Mouse (Mus musculus) CD4-positive, CD25-positive, alpha-beta regulatory T cell (primary cell): ENCODE data around the gene A430078G23Rik. TPM values are rescaled to one million over a fixed set of nuclear protein-coding genes. Genes with fewer than 3 reads are reported as not detected.

Experiments used
- polyA plus RNA-seq: library from polyadenylated mRNA; unstranded; fragments of 100-300 nt; shearing (Covaris generic); gene quantifications from one replicate; pipeline ENCODE4 v1.2.1, GENCODE M21; 2017

A430078G23Rik gene
- 102 TPM for polyA plus RNA-seq

DNA sequence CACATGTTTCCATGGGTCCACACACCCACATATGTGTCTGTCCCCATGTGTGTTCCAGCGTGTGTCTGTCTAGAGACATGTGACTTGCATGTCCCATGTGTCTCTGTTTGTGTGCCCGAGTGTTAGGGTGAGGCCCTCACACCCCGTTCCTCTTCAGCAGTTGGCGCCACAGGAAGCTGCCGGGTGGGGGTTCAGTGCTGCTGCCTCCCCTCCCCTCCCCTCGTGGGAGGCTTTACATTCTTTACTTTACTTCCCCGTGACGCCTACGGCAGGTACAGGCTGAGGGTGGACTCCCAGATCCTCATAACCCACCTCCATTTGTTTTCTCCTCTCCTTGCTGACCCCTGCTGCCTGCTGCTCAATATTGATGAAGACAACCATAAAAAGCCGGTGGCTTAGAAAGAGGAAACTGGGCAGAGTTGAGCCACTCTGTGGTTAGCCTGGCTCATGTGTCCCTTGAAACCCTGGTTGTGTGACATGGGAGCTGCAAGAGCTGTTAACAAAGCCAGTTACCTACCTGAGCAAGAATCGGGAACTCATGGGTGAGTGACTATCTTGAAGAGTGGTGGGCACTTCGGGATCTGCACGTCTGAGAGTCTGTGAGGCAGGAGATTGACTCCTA lies at the start of gene A430078G23Rik:
Gene A430078G23Rik (plus strand): TSS at position 227 of the 622 bp plus-strand sequence.

DNA sequence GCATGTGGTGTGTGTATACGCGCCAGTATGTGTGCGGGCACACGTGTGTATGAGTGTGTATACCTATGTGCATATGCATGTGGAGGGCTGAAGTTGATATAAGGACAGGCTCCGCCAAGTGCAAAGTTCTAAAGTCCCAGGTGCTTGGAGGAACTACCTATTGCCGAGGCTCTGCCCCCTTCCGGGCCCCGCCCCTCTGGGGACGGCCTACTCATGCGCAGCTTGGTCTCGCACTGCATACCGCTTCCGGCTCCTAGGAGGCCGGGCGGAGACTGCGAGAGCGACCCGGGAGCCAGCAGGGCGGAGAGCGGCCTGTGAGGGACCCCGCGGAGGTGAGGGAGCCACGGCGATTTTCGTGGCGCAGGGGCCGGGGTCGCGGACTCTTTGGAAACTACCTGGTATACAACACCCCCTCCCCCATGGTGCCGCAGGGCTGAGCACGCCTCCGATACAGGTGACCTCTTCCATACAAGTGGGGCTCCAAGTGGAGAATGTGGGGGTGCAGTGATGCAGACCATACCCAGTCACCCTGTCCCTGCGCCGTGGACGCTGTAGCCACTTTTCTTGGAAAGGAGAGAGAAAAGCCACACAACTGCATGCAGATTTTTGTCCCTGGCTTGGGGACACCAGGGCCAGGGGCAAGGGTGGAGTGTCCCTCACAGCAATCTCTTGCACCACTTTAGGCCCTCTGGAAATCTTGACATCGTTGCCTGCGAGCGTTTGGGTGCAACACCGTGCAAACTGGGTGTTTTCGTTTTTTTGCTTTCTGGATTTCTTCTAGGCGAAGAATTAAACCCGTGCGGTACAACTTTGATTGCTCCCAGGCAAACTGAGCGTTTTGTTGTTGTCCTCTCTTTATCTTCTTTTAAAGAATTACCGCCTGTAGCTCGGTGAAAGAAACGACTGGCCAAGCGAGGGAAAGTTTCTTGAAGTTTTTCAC lies 39.8 kb downstream of the A430078G23Rik start, which contains the start of gene Arhgef18:
Gene Arhgef18 (plus strand): TSS at position 236 of the 940 bp plus-strand sequence.

Other genes starting within 250 kb of the A430078G23Rik start
- gene Insr, start 73.8 kb upstream of the A430078G23Rik start, polyA plus RNA-seq: 23.9 TPM
- gene Arhgef18, start 39.6 kb downstream of the A430078G23Rik start, polyA plus RNA-seq: 113 TPM
- gene Pex11g, start 114.3 kb downstream of the A430078G23Rik start, polyA plus RNA-seq: 7.5 TPM
- 0.16 TPM for gene Tex45, start 117.4 kb downstream of the A430078G23Rik start, polyA plus RNA-seq
- 9.0 TPM for gene Zfp358, start 139.7 kb downstream of the A430078G23Rik start, polyA plus RNA-seq
- 132 TPM for gene Mcoln1, start 147.0 kb downstream of the A430078G23Rik start, polyA plus RNA-seq
- gene Pnpla6, start 162.0 kb downstream of the A430078G23Rik start, polyA plus RNA-seq: 42.3 TPM
- not detected for gene C330021F23Rik, start 214.6 kb downstream of the A430078G23Rik start, polyA plus RNA-seq
- 0.29 TPM for gene Camsap3, start 233.9 kb downstream of the A430078G23Rik start, polyA plus RNA-seq